Mouse (Mus musculus) liver, embryonic 16.5 days (tissue): ENCODE measurements around the gene Vwa2. TPM values are rescaled to one million over a fixed set of nuclear protein-coding genes. Genes with fewer than 3 reads are reported as not detected.

Experiments used
- ATAC-seq: fragments of 200-750 bp; cut with Nextera tagmentation; 2 replicates; pipeline ENCODE4 v1.8.0; 2017; ENCODE audit warnings: low read depth, mild to moderate bottlenecking, moderate number of reproducible peaks, moderate library complexity
- H3K27ac ChIP-seq: fragments of 300-500 bp; sonication (generic); 2 replicates; pipeline ENCODE4 v1.5.1; 2014; ENCODE audit warnings: mild to moderate bottlenecking, low read length
- H3K27me3 ChIP-seq: fragments of 300-500 bp; sonication (generic); 2 replicates; pipeline ENCODE4 v1.6.1; 2014; ENCODE audit warnings: low read depth, low read length, mixed read lengths; ENCODE audit not compliant: control insufficient read depth, insufficient read depth
- H3K36me3 ChIP-seq: fragments of 300-500 bp; sonication (generic); 2 replicates; pipeline ENCODE4 v1.6.1; 2014; ENCODE audit warnings: mild to moderate bottlenecking; ENCODE audit not compliant: control insufficient read depth, insufficient read depth
- H3K4me1 ChIP-seq: fragments of 300-500 bp; sonication (generic); 2 replicates; pipeline ENCODE4 v1.6.1; 2014; ENCODE audit warnings: low read depth, low read length, mixed read lengths; ENCODE audit not compliant: control insufficient read depth
- H3K4me2 ChIP-seq: fragments of 300-500 bp; sonication (generic); 2 replicates; pipeline ENCODE4 v1.6.1; 2014; ENCODE audit warnings: low read depth, low read length, mixed read lengths
- H3K4me3 ChIP-seq: fragments of 300-500 bp; sonication (generic); 2 replicates; pipeline ENCODE4 v1.5.1; 2014; ENCODE audit warnings: low read depth, mild to moderate bottlenecking, low read length
- H3K9ac ChIP-seq: fragments of 300-500 bp; sonication (generic); 2 replicates; pipeline ENCODE4 v1.6.1; 2014; ENCODE audit warnings: low read depth, low read length
- H3K9me3 ChIP-seq: fragments of 300-500 bp; sonication (generic); replicated peaks from 2 replicates; pipeline ENCODE4 v1.6.1; 2016; ENCODE audit warnings: low read length; ENCODE audit not compliant: control insufficient read depth
- WGBS: fragments of 180-500 bp; shearing (Covaris S2); extraction: QIAGEN DNeasy Blood & Tissue Kit; methylation state at CpG from one replicate; pipeline ENCODE4 v1.1.7; 2014; ENCODE audit not compliant: insufficient replicate concordance; 5-methylcytosine and 5-hydroxymethylcytosine counted together
- polyA plus RNA-seq: library from polyadenylated mRNA; unstranded; fragments of >200 nt; fragmentation: Nextera tagmentation; extraction: Ambion mirVana; gene quantifications from 2 replicates; pipeline ENCODE4 v1.2.1, GENCODE M21; 2015

The Vwa2 gene
- 0.02 TPM in 2 replicates for polyA plus RNA-seq

GRCm38 (mm10) chr19:56873816-56874600, at the start of gene Vwa2:
TSS of gene Vwa2 (plus strand) at chr19:56874249.
- no peak; the same call in 1 of the 2 replicates for ATAC-seq
- peaks cover 4% of the 10 kb centered on the region for H3K4me1 ChIP-seq
- peak within 1 kb of the TSS; percentile 51 for H3K4me2 ChIP-seq
- H3K27ac ChIP-seq, result no peak within 1 kb of the TSS
- H3K4me3 ChIP-seq, result peak within 1 kb of the TSS; percentile 25; the same call in 1 of the 2 replicates
- H3K36me3 ChIP-seq, result no peaks in the 10 kb centered on the region
- no peak within 1 kb of the TSS for H3K9ac ChIP-seq
- H3K27me3 ChIP-seq, result peaks cover 59% of the 10 kb centered on the region
- WGBS, result 2% methylated on average over 70 of the region's 71 CpGs
- no peaks in the 10 kb centered on the region for H3K9me3 ChIP-seq

GRCm38 (mm10) chr19:56826047-56826631, 47.9 kb upstream of the Vwa2 start, which contains the start of gene Tdrd1:
TSS of gene Tdrd1 (plus strand) at chr19:56826209.
- H3K36me3 ChIP-seq, result no peaks in the 10 kb centered on the region
- 49% methylated on average over 44 of the region's 44 CpGs for WGBS
- peaks cover 7% of the 10 kb centered on the region for H3K4me1 ChIP-seq
- H3K4me2 ChIP-seq, result no peak within 1 kb of the TSS
- H3K27me3 ChIP-seq, result peaks cover 10% of the 10 kb centered on the region; the same call in 1 of the 2 replicates
- no peak within 1 kb of the TSS for H3K9ac ChIP-seq
- no peak within 1 kb of the TSS for H3K27ac ChIP-seq
- no peak for ATAC-seq
- H3K9me3 ChIP-seq, result no peaks in the 10 kb centered on the region
- 0 out of 2 replicates have a peak within 1 kb of the TSS, but pooled peaks have one; percentile 4 for H3K4me3 ChIP-seq

- H3K4me3 ChIP-seq, result no peak overlapping the region
- no peak for ATAC-seq
- no peak overlapping the region for H3K27ac ChIP-seq
- no peaks in the 10 kb centered on the region for H3K9me3 ChIP-seq
- H3K4me1 ChIP-seq, result no peaks in the 10 kb centered on the region; the same call in 1 of the 2 replicates
- 73% methylated on average over 11 of the region's 11 CpGs for WGBS
- H3K36me3 ChIP-seq, result no peaks in the 10 kb centered on the region
- H3K27me3 ChIP-seq, result peaks cover 9% of the 10 kb centered on the region; the same call in 1 of the 2 replicates
- no peak overlapping the region for H3K4me2 ChIP-seq
- no peak overlapping the region for H3K9ac ChIP-seq
These were observed 45.7 kb upstream of the Vwa2 start for GRCm38 (mm10) chr19:56828305-56828704.

GRCm38 (mm10) chr19:56829267-56829666, 44.8 kb upstream of the Vwa2 start:
- no peak overlapping the region for H3K27ac ChIP-seq
- H3K4me1 ChIP-seq, result no peaks in the 10 kb centered on the region; the same call in 1 of the 2 replicates
- no peak overlapping the region for H3K9ac ChIP-seq
- 67% methylated on average over 9 of the region's 9 CpGs for WGBS
- no peak for ATAC-seq
- no peaks in the 10 kb centered on the region for H3K36me3 ChIP-seq
- H3K4me2 ChIP-seq, result no peak overlapping the region
- H3K9me3 ChIP-seq, result no peaks in the 10 kb centered on the region
- no peak overlapping the region for H3K4me3 ChIP-seq
- peaks cover 6% of the 10 kb centered on the region; the same call in 1 of the 2 replicates for H3K27me3 ChIP-seq

GRCm38 (mm10) chr19:56830163-56830562, 43.9 kb upstream of the Vwa2 start:
- peaks cover 6% of the 10 kb centered on the region; the same call in 1 of the 2 replicates for H3K27me3 ChIP-seq
- 84% methylated on average over 4 of the region's 4 CpGs for WGBS
- no peaks in the 10 kb centered on the region; the same call in 1 of the 2 replicates for H3K4me1 ChIP-seq
- no peak for ATAC-seq
- H3K27ac ChIP-seq, result no peak overlapping the region
- H3K4me2 ChIP-seq, result no peak overlapping the region
- H3K9me3 ChIP-seq, result no peaks in the 10 kb centered on the region
- no peak overlapping the region for H3K9ac ChIP-seq
- no peak overlapping the region for H3K4me3 ChIP-seq
- no peaks in the 10 kb centered on the region for H3K36me3 ChIP-seq

GRCm38 (mm10) chr19:56835340-56835739, 38.7 kb upstream of the Vwa2 start:
- Histone ChIP-seq H3K4me3 (no peak overlapping the region), H3K27me3 (no peaks in the 10 kb centered on the region), H3K4me2 (no peak overlapping the region), H3K9ac (no peak overlapping the region), H3K36me3 (no peaks in the 10 kb centered on the region), H3K4me1 (no peaks in the 10 kb centered on the region), H3K27ac (no peak overlapping the region), H3K9me3 (no peaks in the 10 kb centered on the region)
- ATAC-seq, result no peak
- WGBS, result 71% methylated on average over 9 of the region's 9 CpGs

GRCm38 (mm10) chr19:56838942-56839706, 34.9 kb upstream of the Vwa2 start:
- Histone ChIP-seq H3K4me3 (no peak overlapping the region), H3K4me2 (no peak overlapping the region), H3K9ac (no peak overlapping the region), H3K27ac (no peak overlapping the region), H3K9me3 (no peaks in the 10 kb centered on the region), H3K4me1 (no peaks in the 10 kb centered on the region), H3K27me3 (no peaks in the 10 kb centered on the region), H3K36me3 (no peaks in the 10 kb centered on the region)
- no peak for ATAC-seq
- 70% methylated on average over 17 of the region's 17 CpGs for WGBS

GRCm38 (mm10) chr19:56842974-56843373, 31.1 kb upstream of the Vwa2 start:
- Histone ChIP-seq H3K4me2 (no peak overlapping the region), H3K9ac (no peak overlapping the region), H3K4me3 (no peak overlapping the region), H3K4me1 (no peaks in the 10 kb centered on the region), H3K36me3 (no peaks in the 10 kb centered on the region), H3K9me3 (no peaks in the 10 kb centered on the region), H3K27ac (no peak overlapping the region), H3K27me3 (no peaks in the 10 kb centered on the region)
- ATAC-seq, result no peak
- WGBS, result 75% methylated on average over 12 of the region's 12 CpGs
